ENCODE assay signal across 8 mouse cellular contexts in genomic region chr5:123245518-123245917, GRCm38 (mm10). TPM values are rescaled to one million over a fixed set of nuclear protein-coding genes. Genes with fewer than 3 reads are reported as not detected.
DNase-seq lines count a peak whose midpoint lies in the region; ATAC-seq and TF ChIP-seq lines count a peak whose summit lies in the region.

No protein-coding gene starts in this region.

- H3K27me3 ChIP-seq in thymus, adult 2 months (ENCODE audit: control insufficient read depth, insufficient read depth, low read length) = no peaks in the 10 kb centered on the region
- H3K27me3 ChIP-seq in hindbrain, embryonic 15.5 days = no peaks in the 10 kb centered on the region
- H3K27me3 ChIP-seq in liver, postnatal 0 days (ENCODE audit: insufficient read depth, low read length) = no peaks in the 10 kb centered on the region

- TF ChIP-seq EP300 in liver, postnatal 0 days (IDR thresholded peaks at IDR 0.05; ENCODE audit: low read depth) = no peak

- H3K36me3 ChIP-seq in thymus, adult 2 months (ENCODE audit: control insufficient read depth, insufficient read depth, low read length) = peaks cover 12% of the 10 kb centered on the region
- peaks cover 30% of the 10 kb centered on the region for H3K36me3 ChIP-seq in hindbrain, embryonic 15.5 days
- peaks cover 44% of the 10 kb centered on the region for H3K36me3 ChIP-seq in liver, postnatal 0 days (replicated peaks; ENCODE audit: insufficient read depth, low read length)

- H3K27ac ChIP-seq in thymus, adult 2 months (ENCODE audit: control insufficient read depth, insufficient read depth, low read length) = no peak overlapping the region
- H3K27ac ChIP-seq in hindbrain, embryonic 15.5 days (replicated peaks) = no peak overlapping the region
- H3K27ac ChIP-seq in liver, postnatal 0 days (ENCODE audit: low read depth) = no peak overlapping the region

- H3K4me3 ChIP-seq in thymus, adult 2 months (ENCODE audit: control insufficient read depth, insufficient read depth, low read length) = no peak overlapping the region
- no peak overlapping the region for H3K4me3 ChIP-seq in hindbrain, embryonic 15.5 days
- H3K4me3 ChIP-seq in liver, postnatal 0 days (ENCODE audit: low read depth, low read length) = no peak overlapping the region

- no peak overlapping the region for H3K9ac ChIP-seq in hindbrain, embryonic 15.5 days
- no peak overlapping the region for H3K9ac ChIP-seq in liver, postnatal 0 days (replicated peaks)

- TF ChIP-seq CTCF in thymus, adult 2 months (IDR thresholded peaks at IDR 0.05; ENCODE audit: borderline replicate concordance, control insufficient read depth, extremely low read depth, insufficient read depth, low read length, poor library complexity) = peak; percentile 79; the same call in 1 of the 2 replicates
- TF ChIP-seq CTCF in liver, postnatal 0 days (IDR thresholded peaks at IDR 0.05; ENCODE audit: low read depth) = peak; percentile 78

- no peak for TF ChIP-seq POLR2A in thymus, adult 2 months (IDR thresholded peaks at IDR 0.05; ENCODE audit: control insufficient read depth, extremely low read depth, insufficient read depth, low read length, poor library complexity)

- peak; percentile 27; the same call in 1 of the 2 replicates for ATAC-seq in hindbrain, embryonic 15.5 days (ENCODE audit: low FRiP score, low read depth)
- ATAC-seq in liver, postnatal 0 days = peak; percentile 55

- H3K9me3 ChIP-seq in hindbrain, embryonic 15.5 days = no peaks in the 10 kb centered on the region
- no peaks in the 10 kb centered on the region for H3K9me3 ChIP-seq in liver, postnatal 0 days (ENCODE audit: low read length)

- H3K4me1 ChIP-seq in thymus, adult 2 months (replicated peaks; ENCODE audit: control insufficient read depth, insufficient read depth, low read length) = no peaks in the 10 kb centered on the region
- H3K4me1 ChIP-seq in hindbrain, embryonic 15.5 days (replicated peaks) = no peaks in the 10 kb centered on the region
- no peaks in the 10 kb centered on the region for H3K4me1 ChIP-seq in liver, postnatal 0 days (ENCODE audit: insufficient read depth)

- no peak overlapping the region for H3K4me2 ChIP-seq in hindbrain, embryonic 15.5 days
- no peak overlapping the region for H3K4me2 ChIP-seq in liver, postnatal 0 days (ENCODE audit: low read depth, low read length)

- peak; percentile 38 for DNase-seq in gastrocnemius, adult 18-20 months (ENCODE audit: low spot score)
- DNase-seq in gastrocnemius, adult 8-10 months (ENCODE audit: low spot score in 2 of 2) = no peak
- peak; percentile 42 for DNase-seq in thymus, adult 2 months
- DNase-seq in thymus, adult 18-20 months = no peak
- DNase-seq in cerebellum, postnatal 4 days (ENCODE audit: low spot score in 2 of 2) = peak; percentile 41 to 72
- peak; percentile 56 for DNase-seq in liver, postnatal 0 days
- DNase-seq in right cerebral cortex, postnatal 14 days = peak; percentile 50

- 61% methylated on average over 4 of the region's 4 CpGs for WGBS in thymus, adult 2 months
- 10% methylated on average over 4 of the region's 4 CpGs for WGBS in hindbrain, embryonic 15.5 days
- WGBS in liver, postnatal 0 days (ENCODE audit: insufficient replicate concordance) = 38% methylated on average over 4 of the region's 4 CpGs

RNA-seq across cellular contexts. Expression of gene Wdr66, which starts 6.4 kb away (rescaled TPM):
- 1 to 10 TPM in 1 of 2 experiments, under 1 TPM in 1; 0.76 to 1.2 TPM for total RNA-seq in gastrocnemius, adult 18-20 months (2021)
- 1 to 10 TPM in 3 of 4 experiments, under 1 TPM in 1; 0.76 to 1.8 (median 1.2) TPM for total RNA-seq in gastrocnemius, adult 8-10 months (2022)
- 2.2 and 2.4 TPM in 2 replicates for polyA plus RNA-seq in thymus, adult 2 months (2012; rRNA removed)
- polyA plus RNA-seq in hindbrain, embryonic 15.5 days (2015; fragmentation: Nextera tagmentation; extraction: Ambion mirVana) = 0.80 and 1.3 TPM in 2 replicates
- 0.06 and 0.21 TPM in 2 replicates for polyA plus RNA-seq in liver, postnatal 0 days (2015; fragmentation: Nextera tagmentation; extraction: Ambion mirVana)

Comparison
In these comparisons a context has a peak if more than half of its experiments do, and no peak if none do; other contexts are left out.
1. DNase-seq: peak in gastrocnemius, adult 18-20 months (single experiment), thymus, adult 2 months (single experiment), cerebellum, postnatal 4 days (2 of 2), liver, postnatal 0 days (single experiment) and right cerebral cortex, postnatal 14 days (single experiment); none in gastrocnemius, adult 8-10 months (0 of 2) and thymus, adult 18-20 months (0 of 2).